ENCODE assay signal across 11 mouse cellular contexts in the genomic region with DNA sequence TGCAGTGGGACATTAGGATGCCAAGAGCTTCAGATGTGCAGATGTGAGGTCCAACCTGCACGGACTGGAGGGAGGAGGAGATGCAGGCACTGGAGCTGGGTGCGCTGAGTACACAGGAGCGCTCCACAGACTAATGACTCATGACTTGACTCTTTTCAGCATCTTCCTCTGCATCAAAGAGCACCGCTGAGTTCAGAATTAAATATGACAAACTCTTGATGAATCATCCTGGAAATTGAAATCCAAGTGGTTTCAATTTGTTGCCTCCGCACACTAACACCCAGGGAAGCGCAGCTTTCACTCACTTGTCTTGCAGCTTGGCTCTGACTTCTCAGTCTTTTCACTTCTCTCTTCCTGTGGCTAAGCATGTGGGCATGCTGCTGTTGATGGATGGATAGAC.
DNase-seq lines count a peak whose midpoint lies in the region; ATAC-seq and TF ChIP-seq lines count a peak whose summit lies in the region.
"Had no signal": no experiment of that assay in that cellular context is flagged by ENCODE, and none has a peak within 500 bp of the region (broad histone marks: within the 10 kb centered on the region; RNA-seq: fewer than 3 reads in every experiment).

No protein-coding gene starts in this region.

- H3K9ac ChIP-seq in forebrain, postnatal 0 days = no peak overlapping the region
- no peak overlapping the region for H3K9ac ChIP-seq in forebrain, embryonic 11.5 days (ENCODE audit: low read length)
- H3K9ac ChIP-seq in hindbrain, embryonic 16.5 days (ENCODE audit: low read depth, low read length) = no peak overlapping the region
- H3K9ac ChIP-seq: liver, postnatal 0 days had no signal

- no peaks in the 10 kb centered on the region for H3K36me3 ChIP-seq in forebrain, postnatal 0 days (ENCODE audit: insufficient read depth)
- H3K36me3 ChIP-seq in forebrain, embryonic 11.5 days (ENCODE audit: control insufficient read depth, insufficient read depth, low read length) = no peaks in the 10 kb centered on the region
- no peaks in the 10 kb centered on the region for H3K36me3 ChIP-seq in hindbrain, embryonic 16.5 days (ENCODE audit: control insufficient read depth, insufficient read depth, low read length)

- peak; percentile 62; the same call in 1 of the 2 replicates for ATAC-seq in forebrain, postnatal 0 days
- ATAC-seq in forebrain, embryonic 11.5 days (replicated peaks; ENCODE audit: low FRiP score) = no peak
- peak; percentile 81 for ATAC-seq in hindbrain, embryonic 16.5 days
- no peak for ATAC-seq in erythroblast, adult 5-6 weeks (replicated peaks; ENCODE audit: low FRiP score, poor library complexity, severe bottlenecking)
- ATAC-seq: liver, postnatal 0 days had no signal

- no peak overlapping the region for H3K4me3 ChIP-seq in forebrain, postnatal 0 days (ENCODE audit: low read depth, low read length)
- H3K4me3 ChIP-seq in forebrain, embryonic 11.5 days (ENCODE audit: low read depth, low read length) = no peak overlapping the region
- H3K4me3 ChIP-seq in hindbrain, embryonic 16.5 days (ENCODE audit: low read length) = no peak overlapping the region
- H3K4me3 ChIP-seq: layer of hippocampus, adult 2 months had no signal

- no peak for TF ChIP-seq CTCF in forebrain, postnatal 0 days (IDR thresholded peaks at IDR 0.05; ENCODE audit: low read depth)

- no peaks in the 10 kb centered on the region for H3K9me3 ChIP-seq in forebrain, postnatal 0 days (ENCODE audit: low read length)
- no peaks in the 10 kb centered on the region for H3K9me3 ChIP-seq in forebrain, embryonic 11.5 days (ENCODE audit: control insufficient read depth, low read length)
- no peaks in the 10 kb centered on the region for H3K9me3 ChIP-seq in hindbrain, embryonic 16.5 days (ENCODE audit: control insufficient read depth, low read length)

- no peak overlapping the region for H3K27ac ChIP-seq in forebrain, postnatal 0 days (ENCODE audit: low read depth, low read length)
- no peak overlapping the region for H3K27ac ChIP-seq in forebrain, embryonic 11.5 days (ENCODE audit: low read depth, low read length)
- no peak overlapping the region for H3K27ac ChIP-seq in hindbrain, embryonic 16.5 days (ENCODE audit: low read depth, low read length)
- H3K27ac ChIP-seq: layer of hippocampus, adult 2 months had no signal

- no peaks in the 10 kb centered on the region for H3K4me1 ChIP-seq in forebrain, postnatal 0 days (ENCODE audit: insufficient read depth)
- H3K4me1 ChIP-seq in forebrain, embryonic 11.5 days (replicated peaks; ENCODE audit: control insufficient read depth, insufficient read depth, low read length) = no peaks in the 10 kb centered on the region
- H3K4me1 ChIP-seq in hindbrain, embryonic 16.5 days (ENCODE audit: control insufficient read depth, insufficient read depth, low read depth, low read length) = no peaks in the 10 kb centered on the region; the same call in 1 of the 2 replicates

- no peaks in the 10 kb centered on the region for H3K27me3 ChIP-seq in forebrain, postnatal 0 days (ENCODE audit: insufficient read depth, low read length)
- H3K27me3 ChIP-seq in forebrain, embryonic 11.5 days (ENCODE audit: control insufficient read depth, insufficient read depth, low read length) = no peaks in the 10 kb centered on the region
- no peaks in the 10 kb centered on the region for H3K27me3 ChIP-seq in hindbrain, embryonic 16.5 days (replicated peaks; ENCODE audit: control insufficient read depth, insufficient read depth, low read length)

- DNase-seq in forebrain, postnatal 0 days = no peak
- DNase-seq in forebrain, embryonic 11.5 days (ENCODE audit: low spot score) = no peak
- peak; percentile 48 to 61 for DNase-seq in right cerebral cortex, adult 2 months (ENCODE audit: low spot score in 2 of 2)
- no peak for DNase-seq in right cerebral cortex, postnatal 14 days
- DNase-seq in retina, embryonic 14.5 days (ENCODE audit: low spot score) = no peak
- no peak for DNase-seq in gastrocnemius, postnatal 4 days (ENCODE audit: low spot score in 2 of 2)
- DNase-seq: cerebellum, adult 9-10 months; liver, postnatal 0 days had no signal

- 85% methylated on average over 6 of the region's 6 CpGs for WGBS in forebrain, postnatal 0 days
- WGBS in forebrain, embryonic 11.5 days = 92% methylated on average over 6 of the region's 6 CpGs
- 72% methylated on average over 6 of the region's 6 CpGs for WGBS in hindbrain, embryonic 16.5 days

- H3K4me2 ChIP-seq in forebrain, postnatal 0 days (ENCODE audit: low read depth) = no peak overlapping the region
- no peak overlapping the region for H3K4me2 ChIP-seq in forebrain, embryonic 11.5 days (ENCODE audit: low read depth, low read length, severe bottlenecking)
- no peak overlapping the region for H3K4me2 ChIP-seq in hindbrain, embryonic 16.5 days (ENCODE audit: low read length)

Comparison
In these comparisons a context has a peak if more than half of its experiments do, and no peak if none do; other contexts are left out.
1. ATAC-seq: peak in forebrain, postnatal 0 days (single experiment) and hindbrain, embryonic 16.5 days (single experiment); none in forebrain, embryonic 11.5 days (single experiment) and erythroblast, adult 5-6 weeks (single experiment).
2. DNase-seq: peak in right cerebral cortex, adult 2 months (2 of 2); none in forebrain, postnatal 0 days (single experiment), forebrain, embryonic 11.5 days (single experiment), right cerebral cortex, postnatal 14 days (single experiment), retina, embryonic 14.5 days (single experiment) and gastrocnemius, postnatal 4 days (0 of 2).